Mouse (Mus musculus) lung, adult 2 months (tissue): Measurements from ENCODE around the gene Mamstr. TPM values are rescaled to one million over a fixed set of nuclear protein-coding genes. Genes with fewer than 3 reads are reported as not detected.

Source experiments
- DNase-seq: peaks from one replicate; pipeline ENCODE4 v3.0.0; 2022
- H3K4me1 ChIP-seq: fragments of 200-500 bp; 2 replicates; pipeline ENCODE4 v1.6.1; 2011; ENCODE audit warnings: low read length; ENCODE audit not compliant: control insufficient read depth, insufficient read depth
- H3K4me3 ChIP-seq: fragments of 200-500 bp; replicated peaks from 2 replicates; pipeline ENCODE3; 2011; ENCODE audit warnings: low read depth, mild to moderate bottlenecking, control low read depth, low read length; ENCODE audit errors: extremely low read depth
- CTCF ChIP-seq: fragments of 200-500 bp; IDR thresholded peaks from 2 replicates; pipeline ENCODE4 v1.5.1; 2011; ENCODE audit warnings: mild to moderate bottlenecking, low read length, control low read depth; ENCODE audit not compliant: insufficient read depth
- POLR2A ChIP-seq: fragments of 200-500 bp; IDR thresholded peaks from 2 replicates; pipeline ENCODE4 v1.6.1; 2011; ENCODE audit warnings: low read depth, mild to moderate bottlenecking, control low read depth, low read length, borderline replicate concordance; ENCODE audit errors: extremely low read depth
- WGBS: fragments of 180-500 bp; shearing (Covaris S2); methylation state at CpG from one replicate; pipeline ENCODE4 v1.1.7; 2018; 5-methylcytosine and 5-hydroxymethylcytosine counted together
- polyA plus RNA-seq: library from polyadenylated mRNA; depleted of rRNA; stranded (reverse); fragments of >200 nt; gene quantifications from 2 replicates; pipeline ENCODE4 v1.2.3, GENCODE M21; 2012

Gene Mamstr
- polyA plus RNA-seq, 1 experiment: 13.2 TPM

GRCm38 (mm10) chr7:45605704-45606289 lies 34.0 kb upstream of the Mamstr start:
- no peaks in the 10 kb centered on the region for H3K4me1 ChIP-seq
- DNase-seq: no peak
- no peak overlapping the region for H3K4me3 ChIP-seq
- TF ChIP-seq CTCF: no peak
- TF ChIP-seq POLR2A: no peak
- 53% methylated on average over 9 of the region's 9 CpGs for WGBS

GRCm38 (mm10) chr7:45609511-45609910 lies 30.3 kb upstream of the Mamstr start:
- H3K4me3 ChIP-seq: no peak overlapping the region
- WGBS: 79% methylated on average over 1 of the region's 1 CpGs
- no peak for TF ChIP-seq POLR2A
- TF ChIP-seq CTCF: no peak
- H3K4me1 ChIP-seq: no peaks in the 10 kb centered on the region
- DNase-seq: no peak

GRCm38 (mm10) chr7:45616277-45616676 lies 23.5 kb upstream of the Mamstr start:
- TF ChIP-seq POLR2A (no peak), CTCF (no peak)
- WGBS: 47% methylated on average over 6 of the region's 6 CpGs
- H3K4me3 ChIP-seq: no peak overlapping the region
- DNase-seq: no peak
- no peaks in the 10 kb centered on the region for H3K4me1 ChIP-seq

- 19% methylated on average over 31 of the region's 31 CpGs for WGBS
These were observed 22.6 kb upstream of the Mamstr start, which contains the start of gene Fut1 for GRCm38 (mm10) chr7:45617042-45617695. TSS of gene Fut1 (plus strand) at chr7:45617289.

GRCm38 (mm10) chr7:45618316-45618715 lies 21.5 kb upstream of the Mamstr start:
- 87% methylated on average over 5 of the region's 5 CpGs for WGBS
- TF ChIP-seq CTCF: no peak
- TF ChIP-seq POLR2A: no peak

More at GRCm38 (mm10) chr7:45617042-45617695, 22.6 kb upstream of the Mamstr start, which contains the start of gene Fut1:
- no peak for TF ChIP-seq CTCF
- no peak for TF ChIP-seq POLR2A
- H3K4me1 ChIP-seq: no peaks in the 10 kb centered on the region
- no peak for DNase-seq
- no peak within 1 kb of the TSS for H3K4me3 ChIP-seq

GRCm38 (mm10) chr7:45619592-45619991 lies 20.2 kb upstream of the Mamstr start:
- Histone ChIP-seq H3K4me1 (no peaks in the 10 kb centered on the region), H3K4me3 (no peak overlapping the region)
- WGBS: 90% methylated on average over 5 of the region's 5 CpGs
- DNase-seq: no peak
- TF ChIP-seq POLR2A (no peak), CTCF (no peak)

More at GRCm38 (mm10) chr7:45618316-45618715, 21.5 kb upstream of the Mamstr start:
- no peak for DNase-seq
- Histone ChIP-seq H3K4me3 (no peak overlapping the region), H3K4me1 (no peaks in the 10 kb centered on the region)

- TF ChIP-seq POLR2A: no peak
- no peak for TF ChIP-seq CTCF
- Histone ChIP-seq H3K4me1 (no peaks in the 10 kb centered on the region), H3K4me3 (no peak within 1 kb of the TSS)
- DNase-seq: no peak
- 28% methylated on average over 9 of the region's 9 CpGs for WGBS
These were observed 18.3 kb upstream of the Mamstr start, which contains the start of gene Izumo1 for GRCm38 (mm10) chr7:45621443-45621842. TSS of gene Izumo1 (plus strand) at chr7:45621811.

GRCm38 (mm10) chr7:45623507-45623906 lies 16.3 kb upstream of the Mamstr start:
- WGBS: 93% methylated on average over 11 of the region's 11 CpGs
- DNase-seq: no peak
- no peak for TF ChIP-seq CTCF
- TF ChIP-seq POLR2A: no peak
- H3K4me1 ChIP-seq: no peaks in the 10 kb centered on the region
- no peak overlapping the region for H3K4me3 ChIP-seq

GRCm38 (mm10) chr7:45624718-45625117 lies 15.1 kb upstream of the Mamstr start:
- 83% methylated on average over 3 of the region's 3 CpGs for WGBS
- DNase-seq: no peak
- H3K4me1 ChIP-seq: no peaks in the 10 kb centered on the region
- TF ChIP-seq CTCF (no peak), POLR2A (no peak)
- no peak overlapping the region for H3K4me3 ChIP-seq

GRCm38 (mm10) chr7:45625481-45625880 lies 14.3 kb upstream of the Mamstr start:
- Histone ChIP-seq H3K4me1 (0 out of 2 replicates have a peak, but pooled peaks cover 2% of the 10 kb centered on the region), H3K4me3 (no peak overlapping the region)
- TF ChIP-seq CTCF: no peak
- TF ChIP-seq POLR2A: no peak
- WGBS: 85% methylated on average over 8 of the region's 8 CpGs
- DNase-seq: no peak
